Comparison of ENCODE assay signal across 11 mouse cellular contexts in the genomic region with DNA sequence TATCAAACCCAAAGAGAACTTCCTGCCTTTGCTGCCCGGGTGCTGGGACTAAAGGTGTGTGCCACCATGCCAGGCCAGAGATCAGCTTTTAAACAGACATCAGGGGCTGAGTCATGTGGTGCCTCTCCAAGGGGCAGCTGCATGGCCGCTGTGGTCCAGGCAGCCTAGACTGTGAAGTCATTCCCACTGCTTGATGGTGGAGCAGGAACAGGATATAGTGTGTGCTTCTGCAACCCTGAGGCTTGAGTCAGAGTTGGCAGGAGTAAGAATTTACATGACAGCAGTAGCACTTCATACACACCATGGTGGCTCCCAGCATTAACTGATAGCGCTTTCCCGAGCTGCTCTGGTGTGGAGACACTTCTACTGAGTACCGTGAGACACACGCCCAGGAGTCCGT.
DNase-seq lines count a peak whose midpoint lies in the region; ATAC-seq and TF ChIP-seq lines count a peak whose summit lies in the region.
"Had no signal": no experiment of that assay in that cellular context is flagged by ENCODE, and none has a peak within 500 bp of the region (broad histone marks: within the 10 kb centered on the region; RNA-seq: fewer than 3 reads in every experiment).

No protein-coding gene starts in this region.

- no peak for TF ChIP-seq CTCF in gastrocnemius, adult 2 months (IDR thresholded peaks at IDR 0.05)

- H3K4me3 ChIP-seq in gastrocnemius, adult 2 months: no peak overlapping the region
- no peak overlapping the region for H3K4me3 ChIP-seq in liver, embryonic 15.5 days (replicated peaks)
- no peak overlapping the region for H3K4me3 ChIP-seq in liver, embryonic 12.5 days
- H3K4me3 ChIP-seq in stomach, embryonic 14.5 days (ENCODE audit: low read depth, low read length): no peak overlapping the region
- H3K4me3 ChIP-seq: left cerebral cortex, adult 2 months had no signal

- no peak for DNase-seq in gastrocnemius, adult 2 months
- DNase-seq in gastrocnemius, postnatal 4 days (ENCODE audit: low spot score in 2 of 2): no peak
- peak; percentile 79 for DNase-seq in fibroblast of lung, adult 2 months (ENCODE audit: low read depth)
- no peak for DNase-seq in spleen, adult 12 weeks (ENCODE audit: low spot score)
- no peak for DNase-seq in right cerebral cortex, postnatal 14 days
- DNase-seq: forebrain, postnatal 0 days; thymus, adult 18-20 months had no signal

- peaks cover 22% of the 10 kb centered on the region for H3K4me1 ChIP-seq in liver, embryonic 15.5 days (replicated peaks)
- peaks cover 35% of the 10 kb centered on the region for H3K4me1 ChIP-seq in liver, embryonic 12.5 days
- H3K4me1 ChIP-seq in stomach, embryonic 14.5 days (ENCODE audit: control insufficient read depth, insufficient read depth, low read length): peaks cover 52% of the 10 kb centered on the region

- H3K9me3 ChIP-seq in liver, embryonic 15.5 days (replicated peaks): no peaks in the 10 kb centered on the region
- H3K9me3 ChIP-seq in liver, embryonic 12.5 days (replicated peaks): no peaks in the 10 kb centered on the region
- no peaks in the 10 kb centered on the region for H3K9me3 ChIP-seq in stomach, embryonic 14.5 days (ENCODE audit: control insufficient read depth, low read depth, low read length)

- peak overlapping the region; percentile 51 for H3K27ac ChIP-seq in gastrocnemius, adult 2 months
- H3K27ac ChIP-seq in liver, embryonic 15.5 days (replicated peaks): 0 out of 2 replicates have a peak overlapping the region, but pooled peaks have one; percentile 9
- no peak overlapping the region for H3K27ac ChIP-seq in liver, embryonic 12.5 days
- H3K27ac ChIP-seq in stomach, embryonic 14.5 days (ENCODE audit: low read length): peak overlapping the region; percentile 21; the same call in 1 of the 2 replicates
- H3K27ac ChIP-seq: left cerebral cortex, adult 2 months had no signal

- ATAC-seq in liver, embryonic 15.5 days (ENCODE audit: insufficient read depth): no peak
- no peak for ATAC-seq in liver, embryonic 12.5 days
- no peak for ATAC-seq in stomach, embryonic 14.5 days (ENCODE audit: insufficient number of reproducible peaks, insufficient read depth, low FRiP score, low read depth)
- ATAC-seq: forebrain, postnatal 0 days had no signal

- H3K36me3 ChIP-seq in liver, embryonic 15.5 days (replicated peaks): 0 out of 2 replicates have a peak, but pooled peaks cover 9% of the 10 kb centered on the region
- H3K36me3 ChIP-seq in liver, embryonic 12.5 days: peaks cover 39% of the 10 kb centered on the region
- peaks cover 42% of the 10 kb centered on the region for H3K36me3 ChIP-seq in stomach, embryonic 14.5 days (ENCODE audit: control insufficient read depth, insufficient read depth, low read length)

- no peak overlapping the region for H3K4me2 ChIP-seq in liver, embryonic 15.5 days
- no peak overlapping the region for H3K4me2 ChIP-seq in liver, embryonic 12.5 days
- H3K4me2 ChIP-seq in stomach, embryonic 14.5 days (replicated peaks; ENCODE audit: low read depth, low read length): no peak overlapping the region

- intact Hi-C loops in gastrocnemius, adult 2 months (cut with DNase I): no loop called here

- 52% methylated on average over 7 of the region's 7 CpGs for WGBS in liver, embryonic 15.5 days (ENCODE audit: insufficient replicate concordance)
- 58% methylated on average over 7 of the region's 7 CpGs for WGBS in liver, embryonic 12.5 days (ENCODE audit: insufficient replicate concordance)
- WGBS in stomach, embryonic 14.5 days: 67% methylated on average over 7 of the region's 7 CpGs

- H3K27me3 ChIP-seq in liver, embryonic 15.5 days: no peaks in the 10 kb centered on the region
- no peaks in the 10 kb centered on the region for H3K27me3 ChIP-seq in liver, embryonic 12.5 days (replicated peaks)
- H3K27me3 ChIP-seq in stomach, embryonic 14.5 days (ENCODE audit: control insufficient read depth, insufficient read depth, low read length): no peaks in the 10 kb centered on the region

- H3K9ac ChIP-seq in liver, embryonic 15.5 days: no peak overlapping the region
- no peak overlapping the region for H3K9ac ChIP-seq in liver, embryonic 12.5 days
- no peak overlapping the region for H3K9ac ChIP-seq in stomach, embryonic 14.5 days (replicated peaks; ENCODE audit: low read depth, low read length)
- H3K9ac ChIP-seq: forebrain, postnatal 0 days had no signal
